Mouse (Mus musculus) lung, postnatal 4 days (tissue): ENCODE measurements around the gene Ttc38.

ENCODE experiments used
- DNase-seq, 2 experiments: peaks; one replicate each; pipeline ENCODE4 v3.0.0; 2021

The Ttc38 gene

GRCm38 (mm10) chr15:85897113-85897512 is 65.0 kb downstream of the Ttc38 start:
- no peak for DNase-seq

- no peak for DNase-seq
These were observed 67.3 kb downstream of the Ttc38 start for GRCm38 (mm10) chr15:85899396-85899795.

- no peak for DNase-seq
These were observed 68.2 kb downstream of the Ttc38 start for GRCm38 (mm10) chr15:85900318-85900717.

GRCm38 (mm10) chr15:85900801-85901200 is 68.7 kb downstream of the Ttc38 start:
- no peak for DNase-seq

- no peak for DNase-seq
These were observed 70.4 kb downstream of the Ttc38 start for GRCm38 (mm10) chr15:85902505-85902904.

- DNase-seq: peak in 1 of 2 experiments; percentile 23
These were observed 71.7 kb downstream of the Ttc38 start for GRCm38 (mm10) chr15:85903826-85904225.
